Mouse (Mus musculus) hindbrain, embryonic 10.5 days (tissue): ENCODE measurements at regions not wholly inside any gene's neighbourhood (a gene's known extent, or its start where the extent isn't known, plus 50 kb on each side); places are given as distances from the start of the nearest gene placed in this dataset.
"Not testable (repeated sequence)": the region's sequence is repeated elsewhere in the genome, so short reads cannot be mapped to it uniquely, and the experiment has no call there.

ENCODE experiments used
- DNase-seq: peaks from one replicate; pipeline ENCODE4 v3.0.0-alpha.2; 2017; ENCODE audit warnings: low spot score
- H3K27ac ChIP-seq: fragments of 300-500 bp; sonication (generic); 2 replicates; pipeline ENCODE4 v1.5.1; 2016; ENCODE audit warnings: mild to moderate bottlenecking, moderate library complexity
- H3K27me3 ChIP-seq: fragments of 300-500 bp; sonication (generic); 2 replicates; pipeline ENCODE4 v1.6.1; 2016; ENCODE audit warnings: mild to moderate bottlenecking; ENCODE audit not compliant: poor library complexity, insufficient read depth, severe bottlenecking
- H3K36me3 ChIP-seq: fragments of 300-500 bp; sonication (generic); 2 replicates; pipeline ENCODE4 v1.6.1; 2016; ENCODE audit warnings: mild to moderate bottlenecking, moderate library complexity
- H3K4me1 ChIP-seq: fragments of 300-500 bp; sonication (generic); replicated peaks from 2 replicates; pipeline ENCODE4 v1.6.1; 2016; ENCODE audit warnings: mild to moderate bottlenecking
- H3K4me3 ChIP-seq: fragments of 300-500 bp; sonication (generic); 2 replicates; pipeline ENCODE4 v1.5.1; 2016; ENCODE audit warnings: mild to moderate bottlenecking, moderate library complexity
- H3K9me3 ChIP-seq: fragments of 300-500 bp; sonication (generic); 2 replicates; pipeline ENCODE4 v1.6.1; 2016; ENCODE audit warnings: mild to moderate bottlenecking, moderate library complexity
- WGBS: fragments of 180-500 bp; shearing (Covaris S2); methylation state at CpG from one replicate; pipeline ENCODE4 v1.1.7; 2016; 5-methylcytosine and 5-hydroxymethylcytosine counted together

GRCm38 (mm10) chr1:177501288-177501687 lies 59.1 kb downstream of the Zbtb18 start:
- Histone ChIP-seq H3K36me3 (no peaks in the 10 kb centered on the region), H3K4me1 (0 out of 2 replicates have a peak, but pooled peaks cover 4% of the 10 kb centered on the region), H3K9me3 (no peaks in the 10 kb centered on the region), H3K4me3 (no peak overlapping the region), H3K27ac (no peak overlapping the region), H3K27me3 (no peaks in the 10 kb centered on the region)
- no peak for DNase-seq
- 66% methylated on average over 7 of the region's 7 CpGs for WGBS

GRCm38 (mm10) chr1:177503946-177504345 lies 61.8 kb downstream of the Zbtb18 start:
- H3K27me3 ChIP-seq: no peaks in the 10 kb centered on the region
- no peak overlapping the region for H3K27ac ChIP-seq
- 0 out of 2 replicates have a peak, but pooled peaks cover 4% of the 10 kb centered on the region for H3K4me1 ChIP-seq
- 81% methylated on average over 1 of the region's 1 CpGs for WGBS
- DNase-seq: no peak
- no peak overlapping the region for H3K4me3 ChIP-seq
- H3K9me3 ChIP-seq: no peaks in the 10 kb centered on the region
- no peaks in the 10 kb centered on the region for H3K36me3 ChIP-seq

- H3K9me3 ChIP-seq: no peaks in the 10 kb centered on the region
- H3K36me3 ChIP-seq: no peaks in the 10 kb centered on the region
- DNase-seq: no peak
- no peak overlapping the region for H3K4me3 ChIP-seq
- H3K27me3 ChIP-seq: no peaks in the 10 kb centered on the region
- WGBS: 96% methylated on average over 2 of the region's 2 CpGs
- peaks cover 7% of the 10 kb centered on the region for H3K4me1 ChIP-seq
- no peak overlapping the region for H3K27ac ChIP-seq
These were observed 62.6 kb downstream of the Zbtb18 start for GRCm38 (mm10) chr1:177504743-177505142.

GRCm38 (mm10) chr1:177507398-177507797 lies 65.2 kb downstream of the Zbtb18 start:
- not testable (repeated sequence) for H3K9me3 ChIP-seq, H3K36me3 ChIP-seq, DNase-seq, H3K27ac ChIP-seq, H3K4me3 ChIP-seq, H3K4me1 ChIP-seq, H3K27me3 ChIP-seq
- 90% methylated on average over 4 of the region's 4 CpGs for WGBS

- H3K27me3 ChIP-seq: peaks cover 6% of the 10 kb centered on the region
- 71% methylated on average over 10 of the region's 10 CpGs for WGBS
These were observed 67.6 kb downstream of the Zbtb18 start for GRCm38 (mm10) chr1:177509786-177510185.

GRCm38 (mm10) chr1:177512116-177512515 lies 70.0 kb downstream of the Zbtb18 start:
- WGBS: 90% methylated on average over 2 of the region's 2 CpGs
- no peak overlapping the region for H3K27ac ChIP-seq
- H3K4me3 ChIP-seq: no peak overlapping the region
- DNase-seq: no peak
- H3K27me3 ChIP-seq: peaks cover 8% of the 10 kb centered on the region
- no peaks in the 10 kb centered on the region for H3K9me3 ChIP-seq
- peaks cover 18% of the 10 kb centered on the region for H3K4me1 ChIP-seq
- H3K36me3 ChIP-seq: no peaks in the 10 kb centered on the region

More at GRCm38 (mm10) chr1:177509786-177510185, 67.6 kb downstream of the Zbtb18 start:
- peak overlapping the region; percentile 36 for H3K27ac ChIP-seq
- H3K4me3 ChIP-seq: no peak overlapping the region
- H3K36me3 ChIP-seq: no peaks in the 10 kb centered on the region
- no peak for DNase-seq
- H3K9me3 ChIP-seq: no peaks in the 10 kb centered on the region
- peaks cover 15% of the 10 kb centered on the region for H3K4me1 ChIP-seq

- DNase-seq: peak; percentile 81
- Histone ChIP-seq H3K27ac (peak overlapping the region; percentile 83), H3K4me1 (peaks cover 43% of the 10 kb centered on the region), H3K9me3 (no peaks in the 10 kb centered on the region), H3K4me3 (peak overlapping the region; percentile 32), H3K36me3 (no peaks in the 10 kb centered on the region), H3K27me3 (peaks cover 12% of the 10 kb centered on the region)
- WGBS: 8% methylated on average over 18 of the region's 18 CpGs
These were observed 75.9 kb downstream of the Zbtb18 start for GRCm38 (mm10) chr1:177517934-177518610.

- DNase-seq: peak; percentile 68
- H3K27ac ChIP-seq: peak overlapping the region; percentile 83
- H3K36me3 ChIP-seq: no peaks in the 10 kb centered on the region
- H3K4me1 ChIP-seq: peaks cover 36% of the 10 kb centered on the region
- H3K27me3 ChIP-seq: peaks cover 12% of the 10 kb centered on the region
- H3K4me3 ChIP-seq: peak overlapping the region; percentile 26; the same call in 1 of the 2 replicates
- WGBS: 25% methylated on average over 13 of the region's 13 CpGs
- H3K9me3 ChIP-seq: no peaks in the 10 kb centered on the region
These were observed 76.9 kb downstream of the Zbtb18 start for GRCm38 (mm10) chr1:177518897-177519513.

GRCm38 (mm10) chr1:177521110-177521509 lies 79.0 kb downstream of the Zbtb18 start:
- no peak for DNase-seq
- Histone ChIP-seq H3K36me3 (no peaks in the 10 kb centered on the region), H3K4me1 (peaks cover 36% of the 10 kb centered on the region), H3K4me3 (no peak overlapping the region), H3K27ac (no peak overlapping the region), H3K9me3 (no peaks in the 10 kb centered on the region), H3K27me3 (0 out of 2 replicates have a peak, but pooled peaks cover 4% of the 10 kb centered on the region)
- 91% methylated on average over 2 of the region's 2 CpGs for WGBS

GRCm38 (mm10) chr1:177525141-177525540 lies 83.0 kb downstream of the Zbtb18 start:
- Histone ChIP-seq H3K4me1 (peaks cover 5% of the 10 kb centered on the region; the same call in 1 of the 2 replicates), H3K27ac (no peak overlapping the region), H3K4me3 (no peak overlapping the region), H3K27me3 (no peaks in the 10 kb centered on the region), H3K36me3 (no peaks in the 10 kb centered on the region), H3K9me3 (no peaks in the 10 kb centered on the region)
- no peak for DNase-seq
- WGBS: 87% methylated on average over 6 of the region's 6 CpGs

- Histone ChIP-seq H3K36me3 (no peaks in the 10 kb centered on the region), H3K27me3 (no peaks in the 10 kb centered on the region), H3K27ac (no peak overlapping the region), H3K9me3 (no peaks in the 10 kb centered on the region), H3K4me1 (no peaks in the 10 kb centered on the region), H3K4me3 (no peak overlapping the region)
- 63% methylated on average over 2 of the region's 2 CpGs for WGBS
- no peak for DNase-seq
These were observed 89.6 kb downstream of the Zbtb18 start for GRCm38 (mm10) chr1:177531791-177532190.

GRCm38 (mm10) chr1:177532656-177533055 lies 90.5 kb downstream of the Zbtb18 start:
- H3K9me3 ChIP-seq: 0 out of 2 replicates have a peak, but pooled peaks cover 1% of the 10 kb centered on the region
- no peaks in the 10 kb centered on the region for H3K4me1 ChIP-seq
- 83% methylated on average over 2 of the region's 2 CpGs for WGBS

GRCm38 (mm10) chr1:177533332-177533731 lies 91.2 kb downstream of the Zbtb18 start:
- Histone ChIP-seq H3K4me3 (no peak overlapping the region), H3K36me3 (no peaks in the 10 kb centered on the region), H3K9me3 (0 out of 2 replicates have a peak, but pooled peaks cover 2% of the 10 kb centered on the region), H3K27me3 (no peaks in the 10 kb centered on the region), H3K4me1 (no peaks in the 10 kb centered on the region), H3K27ac (no peak overlapping the region)
- WGBS: 81% methylated on average over 2 of the region's 2 CpGs
- no peak for DNase-seq

More at GRCm38 (mm10) chr1:177532656-177533055, 90.5 kb downstream of the Zbtb18 start:
- no peaks in the 10 kb centered on the region for H3K36me3 ChIP-seq
- H3K4me3 ChIP-seq: no peak overlapping the region
- H3K27me3 ChIP-seq: no peaks in the 10 kb centered on the region
- H3K27ac ChIP-seq: no peak overlapping the region
- no peak for DNase-seq
